Mouse (Mus musculus) megakaryocyte, adult 5-6 weeks (primary cell): ENCODE results near the gene Acr. TPM values are rescaled to one million over a fixed set of nuclear protein-coding genes. Genes with fewer than 3 reads are reported as not detected.

Experiments used
- ATAC-seq: 2 replicates; pipeline ENCODE4 v1.8.0; 2016; ENCODE audit warnings: mild to moderate bottlenecking, inconsistent platforms; ENCODE audit not compliant: poor library complexity, severe bottlenecking
- total RNA-seq, 2 experiments: library from RNA; stranded (forward) in 1 of 2; stranded (reverse) in 1 of 2; fragments of 153-499, 151-499 nt in 1 of 2; fragments of 221-1000, 200-1000 nt in 1 of 2; gene quantifications; 2 replicates each; pipeline versions ENCODE4 v1.2.3 to v1.2.4; 2015 to 2017

The Acr gene
- total RNA-seq (2015) (not detected in 2 replicates), total RNA-seq (2017) (not detected in 2 replicates)

DNA sequence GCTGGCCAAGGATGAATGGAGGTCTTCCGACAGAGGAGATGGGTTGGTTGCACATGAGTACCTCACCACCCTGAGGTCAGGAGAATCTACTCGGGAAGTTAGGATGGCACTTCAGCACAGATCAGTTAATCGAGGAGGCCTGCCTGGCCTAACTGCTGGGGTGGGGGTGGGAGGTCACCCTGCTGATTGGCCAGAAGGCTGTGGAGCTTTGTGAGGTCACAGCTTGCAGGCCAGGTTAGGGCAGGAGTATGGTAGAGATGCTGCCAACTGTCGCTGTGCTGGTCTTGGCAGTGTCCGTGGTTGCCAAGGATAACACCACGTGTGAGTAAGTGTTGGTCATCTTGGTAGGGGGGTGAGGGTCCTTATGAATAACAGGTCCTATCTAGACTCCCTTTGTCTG, at the start of gene Acr:
Gene Acr (plus strand): TSS at position 213 of the 400 bp plus-strand sequence.
- ATAC-seq = no peak

DNA sequence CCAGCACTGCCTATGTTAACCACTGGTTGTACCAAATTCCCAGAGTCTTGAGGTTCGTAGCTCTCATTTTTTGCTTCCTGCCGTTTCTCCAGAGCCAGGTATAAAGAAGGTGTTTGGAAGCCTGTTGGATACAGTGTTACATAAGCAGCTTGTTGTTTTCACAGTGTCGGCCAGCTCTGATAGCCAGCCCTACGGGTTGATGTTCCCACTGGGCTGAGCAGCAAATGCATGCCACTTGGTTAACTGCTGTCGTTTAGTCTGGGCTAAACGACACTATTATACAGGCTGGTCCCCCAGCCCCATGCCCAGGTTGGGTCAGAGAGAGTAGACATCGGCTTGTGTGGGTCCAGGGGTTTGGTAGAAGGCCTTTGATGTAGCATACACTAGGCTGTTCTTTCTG, 46.2 kb upstream of the Acr start:
- ATAC-seq = no peak

DNA sequence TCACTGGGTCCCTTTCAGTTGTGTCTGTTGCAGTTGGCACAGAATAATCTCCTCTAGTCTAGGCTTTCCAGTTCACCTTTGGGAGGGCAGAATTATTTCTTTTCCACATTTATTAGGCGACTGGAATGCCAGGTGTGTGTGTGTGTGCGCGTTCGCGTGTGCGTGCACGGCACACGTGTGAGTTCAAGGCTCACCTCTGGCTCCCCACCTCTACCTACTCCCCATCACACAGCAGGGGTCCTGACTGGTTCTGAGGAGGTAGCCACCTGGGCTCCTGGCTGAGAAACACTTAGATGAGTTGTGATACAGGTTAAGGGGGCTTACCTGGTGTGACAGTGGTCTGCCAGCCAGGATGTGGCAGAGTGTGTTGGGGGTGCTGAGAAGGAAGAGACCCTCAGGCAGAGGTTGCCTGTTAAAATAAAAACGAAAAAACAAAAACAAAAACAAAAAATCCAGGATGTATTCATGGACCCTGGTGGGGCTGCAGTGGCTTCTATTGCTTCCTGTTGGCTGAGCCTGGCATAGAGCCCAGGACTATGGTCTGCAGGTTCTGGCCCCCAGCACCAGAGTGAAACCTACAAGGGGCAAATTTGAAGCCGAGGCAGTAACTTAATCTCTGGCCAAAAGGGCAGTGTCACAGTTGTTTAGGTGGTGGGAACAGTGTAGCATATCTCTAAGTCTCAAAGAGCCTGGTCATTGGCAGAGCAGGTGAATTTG, 45.4 kb upstream of the Acr start:
- ATAC-seq = no peak

DNA sequence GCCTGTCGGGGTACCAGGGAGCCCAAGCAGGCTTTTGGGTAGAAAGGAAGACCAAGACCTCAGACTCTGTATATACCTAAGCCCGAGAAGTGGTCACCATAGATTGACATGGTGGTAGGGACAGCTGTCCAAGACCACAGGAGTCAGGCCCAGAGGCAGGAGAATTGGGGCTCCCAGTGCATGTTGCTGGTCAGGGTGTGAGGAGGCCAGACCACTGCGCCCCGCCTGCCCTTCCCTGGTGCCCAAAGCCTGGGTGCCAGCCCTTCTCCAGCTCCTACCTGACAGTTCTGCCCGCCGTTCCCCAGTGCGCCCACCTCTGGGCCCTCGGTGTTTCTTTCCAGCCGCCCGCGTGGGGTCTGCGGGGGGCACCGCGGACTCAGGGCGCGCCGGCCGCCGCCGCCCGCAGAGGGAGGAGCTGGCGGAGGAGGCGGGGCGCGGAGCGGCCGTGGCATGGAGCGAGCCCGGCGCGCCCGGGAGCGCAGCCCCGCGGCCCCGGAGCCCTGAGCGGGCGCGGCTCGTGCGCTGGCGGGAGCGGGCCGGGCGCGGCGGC, 44.8 kb upstream of the Acr start:
- no peak for ATAC-seq

DNA sequence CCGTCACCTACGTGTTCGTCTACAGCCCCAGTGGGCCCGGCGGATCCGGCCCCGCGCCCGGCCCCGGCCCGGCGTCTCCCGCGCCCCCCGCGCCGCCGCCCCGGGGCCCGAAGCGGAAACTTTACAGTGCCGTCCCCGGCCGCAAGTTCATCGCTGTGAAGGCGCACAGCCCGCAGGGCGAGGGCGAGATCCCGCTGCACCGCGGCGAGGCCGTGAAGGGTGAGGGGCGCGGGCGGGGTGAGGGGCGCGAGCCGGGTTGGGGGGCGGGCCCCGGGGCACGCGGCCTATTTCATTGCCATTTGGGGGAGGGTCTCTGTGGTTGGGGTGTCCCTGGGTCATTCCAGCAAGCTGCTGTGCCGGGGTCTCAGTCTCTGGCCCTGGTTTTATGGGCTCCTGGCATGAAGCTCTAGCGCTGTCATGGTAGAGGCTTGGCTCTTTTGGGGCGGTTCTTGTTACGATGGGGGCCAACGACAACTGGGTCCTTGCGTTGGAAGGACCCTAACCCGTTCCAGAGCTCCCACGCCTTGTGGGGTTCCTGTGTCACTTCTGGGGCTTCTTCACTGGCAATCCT, 44.0 kb upstream of the Acr start:
- ATAC-seq = no peak

DNA sequence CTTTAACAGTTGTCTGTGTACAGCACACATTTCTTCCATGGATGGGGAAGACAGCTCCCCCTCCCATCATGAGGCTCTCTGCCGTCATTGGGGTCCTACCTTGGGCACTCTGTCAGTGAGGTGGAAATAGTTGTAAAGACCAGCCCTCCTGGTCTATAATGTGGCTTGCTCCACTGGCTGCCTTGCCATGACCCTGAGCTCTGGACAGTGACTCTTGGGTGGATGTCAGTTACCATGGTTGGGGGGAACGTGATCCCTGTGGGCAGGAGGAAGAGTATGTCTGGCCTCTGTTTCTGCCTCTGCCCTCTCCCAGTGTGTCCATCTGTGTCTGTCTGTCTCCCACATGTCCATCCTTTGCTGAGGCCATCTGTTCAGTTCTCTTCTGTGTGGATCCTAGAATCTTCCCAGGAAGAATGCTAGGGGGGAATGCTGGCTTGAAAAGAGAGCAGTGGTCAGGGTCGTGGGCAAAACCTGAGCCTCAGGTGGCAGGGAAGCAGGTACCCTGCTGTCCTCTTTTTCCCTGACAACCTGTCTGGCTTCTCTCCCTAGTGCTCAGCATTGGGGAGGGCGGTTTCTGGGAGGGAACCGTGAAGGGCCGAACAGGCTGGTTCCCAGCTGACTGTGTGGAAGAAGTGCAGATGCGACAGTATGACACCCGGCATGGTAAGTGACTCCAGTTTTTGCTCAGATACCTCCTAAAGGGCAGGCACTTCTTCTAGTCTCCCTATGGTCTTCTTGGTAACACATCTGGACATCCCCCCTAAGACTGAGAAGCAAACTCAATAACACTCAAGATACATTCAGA, 43.3 kb upstream of the Acr start:
- no peak for ATAC-seq

DNA sequence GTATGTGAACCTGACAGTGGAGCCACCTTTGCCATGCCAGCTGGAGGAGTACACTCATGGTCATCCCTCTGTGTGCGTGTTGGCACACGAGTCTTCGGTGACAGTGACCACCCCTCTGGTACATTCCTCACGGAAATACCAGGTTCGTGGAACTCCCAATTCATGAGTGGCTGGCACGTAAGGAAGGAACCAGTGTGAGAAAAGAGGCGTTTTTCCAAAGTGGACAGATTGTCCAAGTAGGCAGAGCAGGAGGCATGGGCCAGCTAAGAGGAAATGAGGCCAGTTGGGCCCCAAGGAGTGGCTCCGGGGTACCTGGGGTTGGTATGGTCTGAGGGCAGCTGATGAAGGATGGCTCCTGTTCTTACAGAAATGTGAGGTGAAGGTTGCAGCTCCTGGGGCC, 42.7 kb upstream of the Acr start:
- no peak for ATAC-seq

DNA sequence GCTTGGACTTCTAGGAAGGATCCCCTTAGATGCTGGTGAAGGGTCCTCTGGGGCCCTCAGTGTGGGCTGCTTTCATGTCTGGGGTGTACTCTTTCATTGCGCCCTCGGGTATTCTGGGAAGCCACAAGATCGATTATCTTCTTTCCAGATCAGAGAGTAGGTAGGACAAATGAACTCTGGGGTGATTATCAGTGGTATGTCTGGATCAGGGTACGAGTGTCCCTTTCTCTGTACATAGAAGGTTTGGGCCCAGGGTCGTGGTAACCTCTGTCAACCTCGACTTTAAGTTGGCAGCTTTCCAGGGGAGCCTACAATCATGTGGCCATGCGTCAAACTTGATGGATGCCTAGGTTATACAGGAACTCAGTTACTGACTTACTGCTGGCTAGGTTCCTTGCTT, 42.2 kb upstream of the Acr start:
- no peak for ATAC-seq

DNA sequence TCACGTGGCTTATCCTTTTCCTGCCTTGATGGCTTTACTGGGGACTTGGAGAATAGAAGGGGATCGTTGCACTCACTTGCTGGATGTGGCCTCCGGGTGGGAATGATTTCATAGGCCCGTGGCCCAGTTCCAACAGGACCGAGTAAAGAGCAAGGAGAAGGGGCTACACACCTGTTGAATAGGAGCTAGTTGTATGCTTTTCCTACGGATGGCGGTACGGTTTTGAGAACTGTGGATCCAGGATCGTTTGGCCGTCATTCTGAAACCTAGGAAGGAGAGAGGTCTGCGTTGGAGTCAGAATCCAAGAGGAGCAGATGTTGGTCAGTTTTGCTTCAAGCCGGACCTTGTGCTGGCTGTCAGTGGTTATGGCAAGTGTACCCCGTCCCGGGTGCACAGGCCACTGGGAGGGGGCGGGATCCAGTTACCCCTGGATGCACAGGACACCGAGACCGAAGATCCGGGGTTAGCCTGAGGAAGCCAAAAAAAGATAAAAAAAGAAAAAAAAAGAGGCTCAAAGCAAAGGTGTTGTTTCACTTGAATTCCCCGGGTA, 41.3 kb upstream of the Acr start:
- no peak for ATAC-seq

DNA sequence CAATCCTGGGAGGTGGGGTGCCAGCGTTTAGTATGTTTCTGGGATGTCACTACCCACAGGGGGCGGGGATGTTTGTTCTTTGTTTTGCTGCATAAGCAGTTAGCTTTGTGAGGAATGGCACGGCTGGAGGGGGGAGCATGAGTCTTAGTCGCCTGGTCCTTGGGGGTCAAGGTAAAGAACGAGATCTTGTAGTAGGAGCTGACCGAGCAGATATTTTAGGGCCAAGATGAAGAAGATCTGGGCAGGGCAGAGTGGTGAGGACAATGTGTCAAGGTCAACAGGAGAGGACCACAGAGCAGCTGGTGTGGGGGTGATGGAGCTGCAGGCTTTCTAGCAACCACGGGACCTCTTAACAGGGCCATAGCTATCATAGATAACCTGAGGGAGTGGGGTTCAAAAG, 40.7 kb upstream of the Acr start:
- no peak for ATAC-seq

DNA sequence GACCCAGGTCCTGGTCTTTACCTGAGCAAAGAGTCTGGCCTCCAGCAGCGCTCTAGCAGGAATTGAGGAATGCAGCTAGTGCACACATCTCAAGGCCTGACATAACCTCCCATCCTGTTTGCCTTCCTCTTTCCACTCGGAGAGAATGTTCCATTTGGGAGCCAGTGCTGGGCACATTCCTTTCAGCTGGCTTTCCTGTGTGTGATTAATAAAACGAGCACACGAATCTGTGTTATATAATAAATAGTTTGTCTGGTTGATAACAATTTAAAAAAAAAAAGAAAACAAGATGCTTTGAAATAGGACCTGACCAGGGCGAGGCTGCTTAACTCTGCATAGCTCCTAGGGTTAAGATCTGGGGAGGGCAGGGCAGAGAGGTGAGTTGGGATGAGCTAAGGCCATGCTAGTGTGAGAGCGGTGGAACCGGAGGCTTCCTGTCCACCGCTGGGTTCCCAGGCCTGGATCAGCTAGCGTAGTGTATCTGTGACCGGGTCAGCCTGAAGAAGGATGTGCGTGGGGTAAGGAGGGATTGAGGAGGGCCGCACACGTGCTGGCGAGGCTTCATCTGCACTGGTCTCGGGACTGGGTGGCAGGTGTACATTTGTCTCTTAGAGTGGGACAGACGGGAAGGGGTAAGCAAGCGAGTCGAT, 39.8 kb upstream of the Acr start:
- ATAC-seq = no peak

DNA sequence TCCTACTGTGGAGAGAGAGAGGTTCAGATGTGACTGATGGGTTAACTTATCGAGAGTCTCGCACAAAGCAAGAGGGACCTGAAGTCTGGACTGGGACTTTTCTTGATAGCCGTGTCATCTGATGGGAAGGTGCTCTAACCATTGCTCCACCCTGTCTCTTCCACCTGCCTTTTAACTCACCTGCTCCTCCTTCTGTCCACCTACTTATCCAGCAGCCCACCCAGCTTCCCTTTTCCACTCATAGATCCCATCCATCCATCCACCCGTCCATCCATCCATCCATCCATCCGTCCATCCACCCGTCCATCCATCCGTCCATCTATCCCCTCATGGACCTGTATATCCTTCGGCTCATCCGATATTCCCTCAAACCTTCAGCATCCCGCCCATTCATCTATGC, 39.2 kb upstream of the Acr start:
- ATAC-seq = no peak

DNA sequence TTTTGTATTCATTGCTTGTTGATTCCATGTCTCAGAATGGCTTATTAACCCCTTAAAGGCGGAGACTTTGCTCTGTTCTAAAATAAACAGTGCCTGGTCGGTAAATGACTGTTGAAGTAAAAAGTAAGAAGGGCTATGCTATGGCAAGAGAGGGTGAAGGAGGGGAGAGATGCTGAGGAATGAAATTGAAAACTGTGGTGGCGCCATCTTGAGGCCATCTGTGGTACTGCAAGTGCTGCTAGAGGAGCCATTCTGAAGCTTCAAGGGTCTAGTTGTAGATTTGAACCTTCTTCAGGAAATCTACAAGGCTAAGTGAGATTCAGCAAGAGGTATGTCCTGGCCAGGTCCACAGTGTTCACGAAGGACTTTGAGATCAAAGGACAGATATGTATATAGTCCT, 37.8 kb upstream of the Acr start:
- ATAC-seq = peak; percentile 54

DNA sequence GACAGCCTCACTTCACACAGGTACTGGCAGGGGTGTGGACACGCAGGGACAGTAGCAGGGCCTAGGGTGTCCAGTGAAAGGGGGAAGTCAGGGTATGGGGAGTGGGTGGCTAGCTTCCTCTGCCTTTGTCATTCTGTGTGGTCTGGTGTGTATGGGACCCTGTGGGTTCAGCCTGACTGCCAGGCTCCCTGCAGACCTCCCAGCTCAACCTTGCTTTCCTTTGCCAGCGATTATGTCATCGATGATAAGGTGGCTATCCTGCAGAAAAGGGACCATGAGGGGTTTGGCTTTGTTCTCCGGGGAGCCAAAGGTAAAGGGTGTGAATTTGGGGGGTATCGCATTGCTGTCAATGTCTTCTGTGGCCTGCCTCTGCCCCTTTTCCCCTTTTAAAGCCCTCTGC, 36.7 kb upstream of the Acr start:
- no peak for ATAC-seq

DNA sequence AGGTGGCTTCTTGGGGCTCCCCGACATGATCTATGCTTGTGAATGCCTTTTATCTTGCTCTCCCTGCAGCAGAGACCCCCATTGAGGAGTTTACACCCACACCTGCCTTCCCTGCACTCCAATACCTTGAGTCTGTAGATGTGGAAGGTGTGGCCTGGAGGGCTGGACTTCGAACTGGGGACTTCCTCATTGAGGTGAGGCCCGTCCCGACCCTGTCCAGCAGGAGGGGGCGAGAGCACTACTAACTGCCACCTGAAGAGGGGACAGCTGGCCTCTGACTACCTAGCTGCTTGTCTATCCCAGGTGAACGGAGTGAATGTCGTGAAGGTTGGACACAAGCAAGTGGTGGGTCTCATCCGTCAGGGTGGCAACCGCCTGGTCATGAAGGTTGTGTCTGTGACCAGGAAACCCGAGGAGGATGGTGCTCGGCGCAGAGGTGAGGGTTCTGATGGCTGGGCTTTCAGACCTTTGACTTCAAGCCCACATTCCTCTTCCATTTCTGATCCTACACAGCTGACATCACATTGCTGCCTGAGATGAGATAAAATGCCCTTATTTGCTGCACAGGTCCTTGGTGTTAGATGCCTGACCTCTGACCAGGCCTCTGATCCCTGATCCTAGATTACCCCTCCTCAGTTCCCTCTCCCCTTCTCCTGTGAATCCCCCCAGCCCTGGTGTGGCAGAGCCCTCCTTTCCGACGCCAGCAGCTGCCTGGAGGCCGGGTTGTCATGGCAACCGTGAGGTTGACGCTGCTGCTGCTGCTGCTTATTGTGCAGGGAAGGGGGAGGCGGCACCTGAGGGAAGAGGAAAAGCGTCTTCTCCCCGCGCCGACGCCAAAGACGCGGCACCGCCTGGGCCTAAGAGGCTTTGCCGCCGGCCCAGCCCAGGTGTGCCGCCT, 35.9 kb upstream of the Acr start:
- ATAC-seq = no peak

DNA sequence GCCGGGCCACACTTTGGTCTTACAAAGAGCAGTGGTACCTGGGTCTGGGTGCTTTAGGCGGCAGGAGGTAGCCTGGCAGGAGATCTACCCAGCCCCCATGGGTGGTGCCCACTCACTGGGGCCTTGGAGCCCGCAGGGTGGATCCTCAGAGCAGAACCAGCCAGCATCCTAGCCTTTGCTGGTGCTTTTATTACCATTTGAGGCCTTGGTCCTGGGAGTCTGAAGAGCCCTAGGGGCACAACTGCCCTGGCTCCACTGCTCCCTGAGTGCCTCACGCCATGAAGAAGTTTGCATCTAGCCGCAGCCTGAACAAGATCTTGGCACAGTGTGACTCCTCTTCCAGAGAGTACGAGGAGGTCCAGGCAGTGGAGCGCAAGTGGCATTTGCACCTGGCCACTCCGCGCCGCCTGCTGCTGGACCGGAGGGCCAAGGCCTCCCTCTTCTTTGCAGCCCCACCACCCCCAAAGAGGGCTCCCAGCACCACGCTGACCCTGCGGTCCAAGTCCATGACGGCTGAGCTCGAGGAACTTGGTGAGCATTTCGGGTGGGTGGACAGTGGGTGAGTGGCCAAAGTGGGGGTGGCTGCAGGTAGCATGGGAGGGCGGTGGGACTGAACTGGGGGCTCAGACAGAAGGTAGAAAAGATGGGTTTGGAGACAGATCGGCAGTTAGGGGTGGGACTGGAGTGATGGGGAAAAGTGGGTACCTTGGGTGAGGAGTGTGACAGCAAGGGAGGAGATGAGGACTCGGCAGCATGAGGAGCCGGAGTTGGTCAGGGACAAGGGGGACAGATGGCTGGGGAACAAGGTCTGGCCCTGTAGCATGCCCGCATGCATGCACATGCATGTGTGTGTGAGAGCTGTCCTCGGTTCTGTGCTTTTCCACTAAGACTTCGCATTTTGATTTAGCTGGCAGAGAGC, 34.9 kb upstream of the Acr start:
- no peak for ATAC-seq

DNA sequence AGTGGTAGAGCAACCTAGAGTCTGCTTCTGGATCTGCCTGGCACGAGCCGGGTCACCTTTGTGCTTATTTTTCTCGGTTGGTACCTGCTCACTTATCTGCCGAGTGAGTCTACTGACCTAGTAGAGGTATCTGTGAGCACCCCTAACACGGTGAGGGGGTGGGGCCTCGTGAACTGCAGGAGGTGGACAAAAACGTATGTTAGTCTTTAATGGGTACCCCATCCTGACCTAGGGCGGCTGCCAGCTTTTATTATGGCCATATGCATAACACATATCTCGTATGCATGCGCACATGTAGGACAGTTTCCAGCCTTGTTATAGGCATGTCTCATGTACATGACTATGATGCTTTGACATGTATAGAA, 34.3 kb upstream of the Acr start:
- ATAC-seq = no peak

DNA sequence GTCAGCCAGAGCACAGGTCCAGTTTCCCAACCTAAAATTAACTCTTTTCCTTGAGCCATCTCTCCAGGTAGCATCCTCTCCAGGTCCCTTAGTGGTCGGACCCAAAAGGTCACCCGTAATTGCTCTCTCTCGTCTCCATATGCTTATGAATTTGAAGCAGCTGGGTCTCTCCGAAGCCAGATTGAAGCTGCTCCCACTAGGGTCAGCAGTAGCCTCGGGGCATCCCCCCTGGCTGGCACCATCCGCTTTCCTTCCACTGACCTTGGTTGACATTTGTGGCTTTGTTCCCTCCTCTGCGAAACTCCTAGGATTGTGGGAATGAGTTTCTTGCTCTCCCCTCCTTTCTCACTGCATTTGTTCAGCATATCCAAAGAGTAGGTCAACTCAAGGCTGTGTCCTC, 24.0 kb upstream of the Acr start:
- ATAC-seq = no peak

DNA sequence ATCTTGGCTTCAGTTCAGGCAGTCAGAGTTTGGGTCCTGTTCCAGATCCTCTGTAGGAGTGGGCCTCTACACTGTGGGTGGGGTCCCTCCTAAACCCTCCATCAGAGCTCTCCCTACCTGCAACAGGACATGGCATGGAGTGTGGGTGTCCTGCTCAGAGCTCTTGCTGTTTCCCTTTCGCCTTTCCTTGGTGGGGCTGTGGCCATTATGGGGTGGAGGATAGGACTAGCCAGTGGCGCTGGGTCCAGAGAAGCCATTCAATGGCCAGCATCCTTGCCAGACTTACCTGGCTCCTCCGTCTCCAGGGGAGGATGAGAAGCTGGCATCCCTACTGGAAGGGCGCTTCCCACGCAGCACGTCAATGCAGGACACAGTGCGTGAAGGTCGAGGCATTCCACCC, 20.8 kb upstream of the Acr start:
- ATAC-seq = no peak
